Mouse (Mus musculus) CH12.LX (cell line): ENCODE results near the gene Asap3. TPM values are rescaled to one million over a fixed set of nuclear protein-coding genes. Genes with fewer than 3 reads are reported as not detected.

Experiments used
- DNase-seq: peaks from one replicate; pipeline ENCODE4 v3.0.0-alpha.2; 2013; ENCODE audit errors: extremely low read depth
- H3K27ac ChIP-seq: 2 replicates; pipeline ENCODE4 v1.5.1; 2012; ENCODE audit warnings: low read depth, mild to moderate bottlenecking, control low read depth, moderate library complexity; ENCODE audit not compliant: insufficient read depth
- H3K27me3 ChIP-seq: replicated peaks from 2 replicates; pipeline ENCODE3; 2012; ENCODE audit warnings: inconsistent platforms
- H3K36me3 ChIP-seq, 2 experiments: replicated peaks in 1 of 2; 2 replicates each; pipeline versions ENCODE3 to v1.6.1; 2012; ENCODE audit warnings: inconsistent platforms in 1 of 2, low read length in 1 of 2, mild to moderate bottlenecking in 1 of 2, mixed read lengths in 1 of 2, moderate library complexity in 1 of 2; ENCODE audit not compliant: control insufficient read depth in 1 of 2, insufficient read depth in 1 of 2
- H3K4me1 ChIP-seq, 2 experiments: 2 replicates each; pipeline ENCODE4 v1.6.1; 2012; ENCODE audit warnings: inconsistent platforms in 1 of 2, moderate library complexity in 1 of 2; ENCODE audit not compliant: insufficient read depth in 2 of 2, control insufficient read depth in 1 of 2
- H3K4me2 ChIP-seq: 2 replicates; pipeline ENCODE4 v1.6.1; 2012; ENCODE audit warnings: low read depth, mild to moderate bottlenecking, control low read depth; ENCODE audit not compliant: poor library complexity, insufficient read depth, severe bottlenecking
- H3K4me3 ChIP-seq, 3 experiments: fragments of 150-350 bp in 1 of 3; sonication (generic) in 1 of 3; replicated peaks in 1 of 3; 2 replicates each; pipeline versions ENCODE3 to v1.5.1; 2011 to 2012; ENCODE audit warnings: low read depth in 2 of 3, low read length in 2 of 3, mild to moderate bottlenecking in 2 of 3, moderate library complexity in 2 of 3, control low read depth in 1 of 3, improper control_type of control experiment in 1 of 3, inconsistent platforms in 1 of 3, mixed read lengths in 1 of 3; ENCODE audit not compliant: poor library complexity in 1 of 3
- H3K79me2 ChIP-seq: replicated peaks from 2 replicates; pipeline ENCODE4 v1.6.1; 2012; ENCODE audit warnings: mild to moderate bottlenecking, moderate library complexity; ENCODE audit not compliant: control insufficient read depth, poor library complexity, insufficient read depth, severe bottlenecking; ENCODE audit errors: extremely low read depth
- H3K9ac ChIP-seq: 2 replicates; pipeline ENCODE4 v1.6.1; 2012; ENCODE audit warnings: low read depth, mild to moderate bottlenecking, control low read depth, moderate library complexity; ENCODE audit not compliant: insufficient read depth
- H3K9me3 ChIP-seq: replicated peaks from 2 replicates; pipeline ENCODE3; 2012; ENCODE audit warnings: low read length, inconsistent platforms, mixed read lengths
- CHD1 ChIP-seq: IDR thresholded peaks from 2 replicates; pipeline ENCODE4 v1.6.1; 2012; ENCODE audit warnings: low read depth, low read length, improper control_type of control experiment, inconsistent platforms
- CHD2 ChIP-seq: IDR thresholded peaks from 2 replicates; pipeline ENCODE4 v1.6.1; 2011; ENCODE audit warnings: low read length, improper control_type of control experiment
- GABPA ChIP-seq: IDR thresholded peaks from 2 replicates; pipeline ENCODE4 v1.6.1; 2012; ENCODE audit warnings: low read depth, low read length, improper control_type of control experiment, inconsistent platforms; ENCODE audit not compliant: insufficient replicate concordance
- JUN ChIP-seq: IDR thresholded peaks from 2 replicates; pipeline ENCODE4 v1.6.1; 2011; ENCODE audit warnings: low read depth, mild to moderate bottlenecking, low read length, improper control_type of control experiment, moderate library complexity; ENCODE audit not compliant: insufficient read depth
- MAFK ChIP-seq: IDR thresholded peaks from 2 replicates; pipeline ENCODE4 v1.6.1; 2011; ENCODE audit warnings: low read length, improper control_type of control experiment; ENCODE audit not compliant: insufficient replicate concordance
- MAX ChIP-seq: IDR thresholded peaks from 2 replicates; pipeline ENCODE4 v1.6.1; 2011; ENCODE audit warnings: low read length, improper control_type of control experiment
- MEF2A ChIP-seq: IDR thresholded peaks from 2 replicates; pipeline ENCODE4 v1.6.1; 2014; ENCODE audit warnings: low read depth, mild to moderate bottlenecking, inconsistent platforms, low read length, improper control_type of control experiment, borderline replicate concordance
- MYC ChIP-seq: IDR thresholded peaks from 2 replicates; pipeline ENCODE4 v1.6.1; 2011; ENCODE audit warnings: low read depth, mild to moderate bottlenecking, improper control_type of control experiment, low read length
- NRF1 ChIP-seq: IDR thresholded peaks from 2 replicates; pipeline ENCODE4 v1.6.1; 2014; ENCODE audit warnings: low read depth, mild to moderate bottlenecking, inconsistent platforms, low read length, improper control_type of control experiment, moderate library complexity
- POLR2AphosphoS2 ChIP-seq: IDR thresholded peaks from 2 replicates; pipeline ENCODE4 v1.6.1; 2011; ENCODE audit warnings: low read depth, low read length, improper control_type of control experiment
- SMC3 ChIP-seq: IDR thresholded peaks from 2 replicates; pipeline ENCODE4 v1.6.1; 2011; ENCODE audit warnings: low read depth, low read length, improper control_type of control experiment
- TCF12 ChIP-seq: IDR thresholded peaks from 2 replicates; pipeline ENCODE4 v1.6.1; 2014; ENCODE audit warnings: low read depth, mild to moderate bottlenecking, inconsistent platforms, low read length, improper control_type of control experiment
- UBTF ChIP-seq: IDR thresholded peaks from 2 replicates; pipeline ENCODE4 v1.6.1; 2012; ENCODE audit warnings: low read depth, mild to moderate bottlenecking, inconsistent platforms, low read length, improper control_type of control experiment, moderate library complexity
- USF1 ChIP-seq: IDR thresholded peaks from 2 replicates; pipeline ENCODE4 v1.6.1; 2014; ENCODE audit warnings: low read depth, mild to moderate bottlenecking, inconsistent platforms, low read length, improper control_type of control experiment
- USF2 ChIP-seq: conservative IDR thresholded peaks from 2 replicates; pipeline ENCODE4 v1.6.1; 2011; ENCODE audit warnings: low read depth, low read length, improper control_type of control experiment
- ZKSCAN1 ChIP-seq: IDR thresholded peaks from 2 replicates; pipeline ENCODE4 v1.6.1; 2012; ENCODE audit warnings: low read depth, inconsistent platforms, low read length, improper control_type of control experiment, borderline replicate concordance
- ZMIZ1 ChIP-seq: IDR thresholded peaks from 2 replicates; pipeline ENCODE4 v1.6.1; 2012; ENCODE audit warnings: low read depth, mild to moderate bottlenecking, inconsistent platforms, low read length, improper control_type of control experiment
- dilution Hi-C: fragments of 300-500 bp; cut with MboI; formaldehyde crosslinking; loops from 2 replicates; pipeline ENCODE4 v1.14.3; 2020; ENCODE audit warnings: low sequenced_read_pairs; ENCODE audit not compliant: extremely low pct_unique_long_range_greater_than_20kb, extremely low pct_ligation_motif_present
- in situ Hi-C: fragments of 300-500 bp; cut with MboI; formaldehyde crosslinking; loops from 3 replicates; pipeline ENCODE4 v1.14.3; 2019; ENCODE audit warnings: low sequenced_read_pairs, low pct_ligation_motif_present, low pct_unique_long_range_greater_than_20kb, mixed read lengths
- polyA plus RNA-seq: library from polyadenylated mRNA; unstranded; fragments of >175 nt; gene quantifications from 2 replicates; pipeline ENCODE4 v1.2.1, GENCODE M21; 2012; ENCODE audit warnings: low read depth; ENCODE audit not compliant: insufficient read length
- total RNA-seq, 2 experiments: library from RNA; depleted of rRNA; stranded (reverse); fragments of 300-350 nt in 1 of 2; fragments of >200 nt in 1 of 2; gene quantifications; 2 replicates each; pipeline ENCODE4 v1.2.3; 2012 to 2014

The Asap3 gene
- total and polyA plus RNA-seq, 3 experiments = 0.07 to 0.08 TPM; not detected in 1

GRCm38 (mm10) chr4:136266716-136267343 is 60.7 kb downstream of the Asap3 start:
- no peak overlapping the region for H3K4me3 ChIP-seq
- H3K27ac ChIP-seq = no peak overlapping the region
- in situ Hi-C loops (no loop called here), dilution Hi-C loops (no loop called here)
- H3K79me2 ChIP-seq = no peaks in the 10 kb centered on the region
- TF ChIP-seq CHD1 = no peak
- TF ChIP-seq CHD2 = no peak
- no peak for TF ChIP-seq JUN
- no peak for TF ChIP-seq MAFK
- no peak for TF ChIP-seq USF1
- no peak for TF ChIP-seq NRF1
- TF ChIP-seq MYC = no peak
- no peak for TF ChIP-seq ZKSCAN1
- TF ChIP-seq TCF12 = no peak
- no peak for TF ChIP-seq MAX
- TF ChIP-seq SMC3 = no peak
- no peak for TF ChIP-seq MEF2A
- TF ChIP-seq USF2 = no peak
- no peak for TF ChIP-seq POLR2AphosphoS2
- H3K9ac ChIP-seq = no peak overlapping the region
- H3K27me3 ChIP-seq = peaks cover 37% of the 10 kb centered on the region
- peaks cover 12 to 23% of the 10 kb centered on the region in 2 experiments for H3K4me1 ChIP-seq
- H3K9me3 ChIP-seq = no peaks in the 10 kb centered on the region
- no peaks in the 10 kb centered on the region for H3K36me3 ChIP-seq
- H3K4me2 ChIP-seq = no peak overlapping the region
- no peak for DNase-seq

DNA sequence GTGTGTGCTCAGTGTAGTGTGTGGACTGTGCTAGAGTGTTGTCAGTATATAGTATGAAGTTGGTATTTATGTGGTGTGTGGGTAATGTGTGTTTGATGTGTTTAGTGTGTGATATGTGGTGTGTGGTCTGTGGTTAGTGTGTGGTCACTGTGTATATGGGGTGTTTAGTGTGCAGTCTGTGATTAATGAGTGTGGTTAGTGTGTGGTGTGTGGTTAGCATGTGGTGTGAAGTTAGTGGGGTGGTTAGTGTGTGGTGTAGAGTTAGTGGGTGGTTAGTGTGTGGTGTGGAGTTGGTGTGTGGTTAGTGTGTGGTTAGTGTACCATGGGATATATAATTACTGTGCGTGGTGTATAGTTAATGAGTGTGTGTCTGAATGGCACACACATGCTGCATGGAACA is 62.7 kb downstream of the Asap3 start:
- Histone ChIP-seq H3K27me3 (peaks cover 46% of the 10 kb centered on the region), H3K4me3 (no peak overlapping the region), H3K36me3 (no peaks in the 10 kb centered on the region), H3K27ac (no peak overlapping the region), H3K4me2 (no peak overlapping the region), H3K79me2 (no peaks in the 10 kb centered on the region), H3K9ac (no peak overlapping the region), H3K4me1 (peaks cover 0 to 5% of the 10 kb centered on the region in 2 experiments; a peak in 2 of 4 replicates), H3K9me3 (peaks cover 13% of the 10 kb centered on the region)
- TF ChIP-seq UBTF = no peak
- TF ChIP-seq ZMIZ1 = no peak
- no peak for TF ChIP-seq GABPA
- no peak for DNase-seq
- dilution Hi-C loops (no loop called here), in situ Hi-C loops (no loop called here)
